Mouse (Mus musculus) telencephalon, adult 2 months (tissue): ENCODE measurements around the gene Zfp2.

ENCODE experiments used
- DNase-seq: peaks from one replicate; pipeline ENCODE4 v3.0.0-alpha.2; 2011; ENCODE audit warnings: low read depth, low spot score

Gene Zfp2

GRCm38 (mm10) chr11:50878641-50879040 lies 37.3 kb downstream of the Zfp2 start:
- no peak for DNase-seq

- DNase-seq: no peak
These were observed 64.9 kb downstream of the Zfp2 start for GRCm38 (mm10) chr11:50850989-50851601.

DNA sequence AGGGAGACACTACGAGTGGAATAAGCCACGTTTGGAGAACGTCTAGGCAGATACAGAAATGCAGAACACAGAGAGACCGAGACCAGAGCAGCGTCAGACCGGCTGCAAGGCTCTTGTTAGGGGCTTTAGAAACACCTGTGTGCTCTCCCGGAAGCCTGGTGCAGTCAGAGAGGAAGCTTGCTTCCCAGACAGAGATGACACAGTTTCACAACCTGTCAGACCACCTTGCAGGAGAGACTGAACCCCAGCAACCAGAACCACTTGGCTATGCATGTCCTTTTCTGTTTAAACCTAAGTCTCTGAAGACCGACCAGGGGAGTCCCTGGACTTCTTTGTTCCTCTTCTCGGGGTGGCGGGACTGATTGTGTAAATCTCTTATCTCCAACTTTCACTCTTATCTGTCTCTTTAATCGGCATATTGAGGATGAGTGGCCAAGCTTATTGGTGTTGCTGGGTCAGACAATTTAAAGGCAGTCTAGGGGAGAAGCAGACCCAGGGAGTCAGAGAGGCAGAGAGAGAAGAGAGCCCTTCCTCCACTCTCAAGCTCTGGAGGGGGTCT lies 65.7 kb downstream of the Zfp2 start, which contains the start of gene Grm6:
Gene Grm6, plus strand, starts transcription at position 509 of the 559 bp plus-strand sequence.
- DNase-seq: no peak

GRCm38 (mm10) chr11:50849310-50849709 lies 66.7 kb downstream of the Zfp2 start:
- no peak for DNase-seq
